10 mouse cellular contexts compared by ENCODE assay signal in the genomic region with DNA sequence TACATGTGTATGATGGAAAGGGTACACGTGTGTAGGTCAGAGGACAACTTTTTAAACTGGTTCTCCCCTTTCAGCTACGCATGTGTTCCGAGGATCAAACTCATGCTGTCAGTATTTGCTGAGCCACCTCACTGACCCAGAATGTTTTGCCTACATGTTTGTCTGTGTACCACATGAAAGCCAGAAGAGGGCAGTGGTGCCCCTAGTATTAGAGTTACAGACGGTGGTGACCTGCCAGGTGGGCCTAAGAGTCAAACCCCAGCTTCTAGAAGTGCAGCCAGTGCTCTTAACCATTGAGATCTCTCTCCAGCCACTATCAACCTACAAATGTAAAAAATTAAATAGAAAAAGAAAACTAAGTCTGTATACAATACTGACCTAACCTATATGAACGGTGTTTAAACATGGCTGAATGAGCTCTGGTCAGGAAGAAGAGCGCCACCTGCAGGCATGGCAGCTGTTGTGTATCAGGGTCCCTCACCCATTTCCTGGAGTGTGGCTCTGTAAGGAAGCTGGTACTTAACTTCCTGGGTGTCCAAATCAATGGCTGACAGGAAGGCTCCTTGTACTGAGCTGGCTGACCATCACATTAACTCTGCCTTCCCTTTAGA. TPM values are rescaled to one million over a fixed set of nuclear protein-coding genes. Genes with fewer than 3 reads are reported as not detected.
DNase-seq lines count a peak whose midpoint lies in the region; ATAC-seq lines count a peak whose summit lies in the region.
"Had no signal": no experiment of that assay in that cellular context is flagged by ENCODE, and none has a peak within 500 bp of the region (broad histone marks: within the 10 kb centered on the region; RNA-seq: fewer than 3 reads in every experiment).

No protein-coding gene starts in this region.

- H3K36me3 ChIP-seq in kidney, embryonic 15.5 days, result peaks cover 92% of the 10 kb centered on the region
- peaks cover 98% of the 10 kb centered on the region for H3K36me3 ChIP-seq in embryonic facial prominence, embryonic 10.5 days (replicated peaks)
- H3K36me3 ChIP-seq in forebrain, embryonic 16.5 days (ENCODE audit: control insufficient read depth, insufficient read depth), result peaks cover 46% of the 10 kb centered on the region

- H3K4me1 ChIP-seq in kidney, embryonic 15.5 days, result no peaks in the 10 kb centered on the region
- no peaks in the 10 kb centered on the region for H3K4me1 ChIP-seq in embryonic facial prominence, embryonic 10.5 days
- no peaks in the 10 kb centered on the region for H3K4me1 ChIP-seq in forebrain, embryonic 16.5 days (replicated peaks; ENCODE audit: control insufficient read depth, insufficient read depth, low read length)
- H3K4me1 ChIP-seq: stomach, embryonic 15.5 days had no signal

- peak; percentile 25 for DNase-seq in kidney, adult 18-20 months
- DNase-seq in CD4-positive helper T cell, adult 2 months (ENCODE audit: low read depth, low spot score), result peak; percentile 36
- peak; percentile 11 for DNase-seq in Muller cell, postnatal 12 days (ENCODE audit: inconsistent ontology term)
- DNase-seq in embryonic facial prominence, embryonic 10.5 days (ENCODE audit: low spot score), result peak; percentile 50
- no peak for DNase-seq in cerebellum, adult 8-10 months

- no peak overlapping the region for H3K9ac ChIP-seq in kidney, embryonic 15.5 days
- no peak overlapping the region for H3K9ac ChIP-seq in forebrain, embryonic 16.5 days (replicated peaks; ENCODE audit: low read depth, low read length)
- H3K9ac ChIP-seq: stomach, embryonic 15.5 days had no signal

- no peak overlapping the region for H3K4me2 ChIP-seq in kidney, embryonic 15.5 days
- no peak overlapping the region for H3K4me2 ChIP-seq in forebrain, embryonic 16.5 days (ENCODE audit: low read length)
- H3K4me2 ChIP-seq: stomach, embryonic 15.5 days had no signal

- no peak overlapping the region for H3K27ac ChIP-seq in kidney, embryonic 15.5 days
- no peak overlapping the region for H3K27ac ChIP-seq in embryonic facial prominence, embryonic 10.5 days (replicated peaks)
- no peak overlapping the region for H3K27ac ChIP-seq in forebrain, embryonic 16.5 days (ENCODE audit: low read length)
- H3K27ac ChIP-seq: stomach, embryonic 15.5 days had no signal

- 79% methylated on average over 6 of the region's 6 CpGs for WGBS in kidney, embryonic 15.5 days
- WGBS in embryonic facial prominence, embryonic 10.5 days, result 84% methylated on average over 6 of the region's 6 CpGs
- 77% methylated on average over 6 of the region's 6 CpGs for WGBS in forebrain, embryonic 16.5 days

- no peaks in the 10 kb centered on the region for H3K27me3 ChIP-seq in kidney, embryonic 15.5 days
- no peaks in the 10 kb centered on the region for H3K27me3 ChIP-seq in embryonic facial prominence, embryonic 10.5 days (replicated peaks; ENCODE audit: low read depth, poor library complexity, severe bottlenecking)
- H3K27me3 ChIP-seq in forebrain, embryonic 16.5 days (replicated peaks; ENCODE audit: control insufficient read depth, insufficient read depth, low read length), result no peaks in the 10 kb centered on the region
- H3K27me3 ChIP-seq: stomach, embryonic 15.5 days had no signal

- no peak for ATAC-seq in kidney, embryonic 15.5 days (replicated peaks; ENCODE audit: low FRiP score)
- peak; percentile 80 for ATAC-seq in megakaryocyte progenitor cell, adult 5-6 weeks (replicated peaks; ENCODE audit: poor library complexity)
- no peak for ATAC-seq in forebrain, embryonic 16.5 days

- no peaks in the 10 kb centered on the region for H3K9me3 ChIP-seq in kidney, embryonic 15.5 days (replicated peaks)
- no peaks in the 10 kb centered on the region for H3K9me3 ChIP-seq in embryonic facial prominence, embryonic 10.5 days
- no peaks in the 10 kb centered on the region for H3K9me3 ChIP-seq in forebrain, embryonic 16.5 days (ENCODE audit: control insufficient read depth, low read length)
- H3K9me3 ChIP-seq: stomach, embryonic 15.5 days had no signal

- H3K4me3 ChIP-seq in kidney, embryonic 15.5 days (replicated peaks), result no peak overlapping the region
- H3K4me3 ChIP-seq in embryonic facial prominence, embryonic 10.5 days, result no peak overlapping the region
- H3K4me3 ChIP-seq in forebrain, embryonic 16.5 days (replicated peaks; ENCODE audit: low read length), result no peak overlapping the region
- H3K4me3 ChIP-seq: erythroblast, embryonic 14.5 days; stomach, embryonic 15.5 days had no signal

RNA-seq across cellular contexts. Expression of gene Camsap1, which starts 51.7 kb away (rescaled TPM):
- polyA plus RNA-seq in kidney, embryonic 15.5 days (2015; fragmentation: Nextera tagmentation; extraction: Ambion mirVana), result 18.6 and 18.9 TPM in 2 replicates
- 36.1 and 41.9 TPM in 2 replicates for polyA plus RNA-seq in embryonic facial prominence, embryonic 10.5 days (2016; fragmentation: Nextera tagmentation; extraction: Ambion mirVana)
- 12.5 and 13.2 TPM in 2 replicates for total RNA-seq in megakaryocyte progenitor cell, adult 5-6 weeks (2015)
- total RNA-seq in megakaryocyte progenitor cell, adult 5-6 weeks (2017), result 7.9 and 14.2 TPM in 2 replicates
- 70.2 and 75.4 TPM in 2 replicates for polyA plus RNA-seq in forebrain, embryonic 16.5 days (2015; fragmentation: Nextera tagmentation; extraction: Ambion mirVana)
